In the genomic region with DNA sequence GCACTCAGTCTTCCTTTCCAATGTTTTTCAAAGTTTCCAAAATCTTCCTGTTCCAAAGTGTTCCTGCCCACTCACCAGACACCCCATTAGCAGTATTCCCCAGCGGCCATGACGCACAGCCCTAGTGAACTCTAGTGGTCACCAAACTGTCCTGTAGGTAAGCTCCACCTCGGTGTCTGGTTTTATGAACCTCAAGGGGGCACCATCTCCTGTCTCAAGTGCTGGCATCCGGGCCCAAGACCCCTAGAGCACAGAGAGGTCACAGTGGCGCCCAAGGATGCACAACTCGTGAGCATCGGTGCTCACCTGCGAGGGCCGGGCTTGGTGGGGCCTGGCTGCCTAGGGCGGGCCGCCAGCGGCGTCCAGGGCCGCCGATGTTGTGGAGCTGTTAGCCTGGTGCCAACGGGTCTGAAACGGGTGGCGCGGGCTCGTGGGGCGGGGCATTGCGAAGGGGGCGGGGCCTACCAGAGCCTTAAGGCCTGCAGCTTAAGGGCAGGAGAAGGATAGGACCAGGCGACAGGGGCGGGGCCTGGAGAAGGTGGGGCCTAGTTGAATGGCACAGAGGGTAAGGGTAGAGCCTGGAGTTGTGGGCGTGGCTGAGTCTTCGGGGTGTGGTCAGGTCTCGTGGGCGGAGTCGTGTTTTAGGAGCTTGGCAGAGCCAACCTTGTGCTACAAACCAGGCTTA, we compare ENCODE assay signal across 8 mouse cellular contexts. TPM values are rescaled to one million over a fixed set of nuclear protein-coding genes. Genes with fewer than 3 reads are reported as not detected.
DNase-seq lines count a peak whose midpoint lies in the region; ATAC-seq lines count a peak whose summit lies in the region.

A gene (minus strand): TSS at position 415 of the 685 bp plus-strand sequence.

- 4% methylated on average over 30 of the region's 30 CpGs for WGBS in intestine, embryonic 16.5 days
- WGBS in neural tube, embryonic 13.5 days: 2% methylated on average over 30 of the region's 30 CpGs

- ATAC-seq in intestine, embryonic 16.5 days: peak; percentile 91
- peak; percentile 25; the same call in 1 of the 2 replicates for ATAC-seq in neural tube, embryonic 13.5 days (ENCODE audit: low read depth)

- peaks cover 13% of the 10 kb centered on the region; the same call in 1 of the 2 replicates for H3K36me3 ChIP-seq in intestine, embryonic 16.5 days (ENCODE audit: control insufficient read depth, insufficient read depth, low read length)
- H3K36me3 ChIP-seq in neural tube, embryonic 13.5 days: peaks cover 35% of the 10 kb centered on the region

- no peaks in the 10 kb centered on the region for H3K9me3 ChIP-seq in intestine, embryonic 16.5 days (ENCODE audit: control insufficient read depth, low read length)
- no peaks in the 10 kb centered on the region for H3K9me3 ChIP-seq in neural tube, embryonic 13.5 days

- H3K4me3 ChIP-seq in intestine, embryonic 16.5 days (ENCODE audit: low read length): peak within 1 kb of the TSS; percentile 29
- H3K4me3 ChIP-seq in neural tube, embryonic 13.5 days: peak within 1 kb of the TSS; percentile 15; the same call in 1 of the 2 replicates

- H3K9ac ChIP-seq in intestine, embryonic 16.5 days (ENCODE audit: low read depth, low read length): no peak within 1 kb of the TSS; the same call in 1 of the 2 replicates
- H3K9ac ChIP-seq in neural tube, embryonic 13.5 days: no peak within 1 kb of the TSS

- H3K4me1 ChIP-seq in intestine, embryonic 16.5 days (ENCODE audit: control insufficient read depth, insufficient read depth, low read length): peaks cover 14% of the 10 kb centered on the region
- H3K4me1 ChIP-seq in neural tube, embryonic 13.5 days (replicated peaks): no peaks in the 10 kb centered on the region

- no peak within 1 kb of the TSS for H3K27ac ChIP-seq in intestine, embryonic 16.5 days (ENCODE audit: low read length)
- H3K27ac ChIP-seq in neural tube, embryonic 13.5 days (replicated peaks): no peak within 1 kb of the TSS

- peak; percentile 80 for DNase-seq in ovary, adult 18-20 months (ENCODE audit: low spot score)
- DNase-seq in ovary, postnatal 10 days (ENCODE audit: low spot score): no peak
- DNase-seq in cerebellum, postnatal 10 days: peak; percentile 63 to 71
- DNase-seq in gastrocnemius, postnatal 25 days: peak; percentile 78
- peak; percentile 91 to 92 for DNase-seq in lung, adult 18-20 months
- peak; percentile 92 for DNase-seq in thymus, postnatal 0 days (ENCODE audit: low spot score)

- H3K27me3 ChIP-seq in intestine, embryonic 16.5 days (replicated peaks; ENCODE audit: control insufficient read depth, insufficient read depth, low read length): peaks cover 18% of the 10 kb centered on the region
- H3K27me3 ChIP-seq in neural tube, embryonic 13.5 days: peaks cover 39% of the 10 kb centered on the region

- H3K4me2 ChIP-seq in intestine, embryonic 16.5 days (ENCODE audit: low read depth, low read length): peak within 1 kb of the TSS; percentile 49
- H3K4me2 ChIP-seq in neural tube, embryonic 13.5 days: peak within 1 kb of the TSS; percentile 37

RNA-seq across cellular contexts. Expression of the gene that starts here (rescaled TPM):
- not detected for total RNA-seq in gastrocnemius, postnatal 25 days (2021)
- 0.09 and 0.17 TPM in 2 replicates for polyA plus RNA-seq in intestine, embryonic 16.5 days (2015; fragmentation: Nextera tagmentation; extraction: Ambion mirVana)
- polyA plus RNA-seq in neural tube, embryonic 13.5 days (2015; fragmentation: Nextera tagmentation; extraction: Ambion mirVana): 1.2 and 1.4 TPM in 2 replicates
- not detected in 2 replicates for polyA plus RNA-seq in thymus, postnatal 0 days (2015; fragmentation: Nextera tagmentation; extraction: Ambion mirVana)

Comparison
In these comparisons a context has a peak if more than half of its experiments do, and no peak if none do; other contexts are left out.
1. Peak in DNase-seq in gastrocnemius, postnatal 25 days; RNA of the gene not detected or under 1 TPM.
2. Peak in ATAC-seq, H3K4me3 ChIP-seq and H3K4me2 ChIP-seq in intestine, embryonic 16.5 days; RNA of the gene not detected or under 1 TPM.
3. Peak in DNase-seq in thymus, postnatal 0 days; RNA of the gene not detected or under 1 TPM.